Mouse (Mus musculus) limb, embryonic 10.5 days (tissue): ENCODE data around the gene Hormad2. TPM values are rescaled to one million over a fixed set of nuclear protein-coding genes. Genes with fewer than 3 reads are reported as not detected.

Experiments
- DNase-seq: peaks from one replicate; pipeline ENCODE4 v3.0.0-alpha.2; 2017; ENCODE audit warnings: low spot score
- H3K27ac ChIP-seq: fragments of 300-500 bp; sonication (generic); 2 replicates; pipeline ENCODE4 v1.5.1; 2016; ENCODE audit warnings: mild to moderate bottlenecking
- H3K27me3 ChIP-seq: fragments of 300-500 bp; sonication (generic); 2 replicates; pipeline ENCODE4 v1.6.1; 2016; ENCODE audit warnings: low read depth, mild to moderate bottlenecking; ENCODE audit not compliant: poor library complexity, severe bottlenecking
- H3K36me3 ChIP-seq: fragments of 300-500 bp; sonication (generic); 2 replicates; pipeline ENCODE4 v1.6.1; 2016; ENCODE audit warnings: mild to moderate bottlenecking, moderate library complexity
- H3K4me1 ChIP-seq: fragments of 300-500 bp; sonication (generic); 2 replicates; pipeline ENCODE4 v1.6.1; 2016
- H3K4me3 ChIP-seq: fragments of 300-500 bp; sonication (generic); 2 replicates; pipeline ENCODE4 v1.5.1; 2016; ENCODE audit warnings: mild to moderate bottlenecking, moderate library complexity
- H3K9me3 ChIP-seq: fragments of 300-500 bp; sonication (generic); replicated peaks from 2 replicates; pipeline ENCODE4 v1.6.1; 2016; ENCODE audit warnings: mild to moderate bottlenecking
- WGBS: fragments of 180-500 bp; shearing (Covaris S2); methylation state at CpG from one replicate; pipeline ENCODE4 v1.1.7; 2016; 5-methylcytosine and 5-hydroxymethylcytosine counted together
- polyA plus RNA-seq: library from polyadenylated mRNA; unstranded; fragments of >200 nt; fragmentation: Nextera tagmentation; extraction: Ambion mirVana; gene quantifications from 2 replicates; pipeline ENCODE4 v1.2.1, GENCODE M21; 2016

Hormad2 gene
- polyA plus RNA-seq, 1 experiment from 2014 or later, result 0.99 TPM

DNA sequence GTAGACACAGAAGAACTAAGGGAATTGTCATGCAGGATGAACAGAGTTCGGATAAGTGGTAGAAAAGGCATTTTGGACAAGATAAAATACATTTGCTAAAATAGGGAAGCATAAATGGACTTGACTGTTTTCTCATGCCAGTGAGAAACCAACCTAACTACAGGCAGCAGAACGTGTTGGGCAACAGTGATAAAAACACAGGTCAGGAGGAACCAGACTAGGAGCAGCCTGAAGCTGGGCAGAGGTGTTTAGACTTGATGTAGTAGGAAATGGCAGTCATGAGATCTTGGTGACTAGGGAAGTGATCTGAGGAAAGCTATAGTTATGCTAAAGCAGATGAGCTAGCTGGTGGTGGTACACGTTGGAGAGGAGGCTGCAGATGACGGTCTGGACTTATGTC, 61.0 kb downstream of the Hormad2 start:
- H3K4me3 ChIP-seq, result no peak overlapping the region
- DNase-seq, result no peak
- no peaks in the 10 kb centered on the region for H3K4me1 ChIP-seq
- H3K9me3 ChIP-seq, result no peaks in the 10 kb centered on the region
- H3K27me3 ChIP-seq, result no peaks in the 10 kb centered on the region
- H3K27ac ChIP-seq, result no peak overlapping the region
- 82% methylated on average over 4 of the region's 4 CpGs for WGBS
- no peaks in the 10 kb centered on the region for H3K36me3 ChIP-seq

DNA sequence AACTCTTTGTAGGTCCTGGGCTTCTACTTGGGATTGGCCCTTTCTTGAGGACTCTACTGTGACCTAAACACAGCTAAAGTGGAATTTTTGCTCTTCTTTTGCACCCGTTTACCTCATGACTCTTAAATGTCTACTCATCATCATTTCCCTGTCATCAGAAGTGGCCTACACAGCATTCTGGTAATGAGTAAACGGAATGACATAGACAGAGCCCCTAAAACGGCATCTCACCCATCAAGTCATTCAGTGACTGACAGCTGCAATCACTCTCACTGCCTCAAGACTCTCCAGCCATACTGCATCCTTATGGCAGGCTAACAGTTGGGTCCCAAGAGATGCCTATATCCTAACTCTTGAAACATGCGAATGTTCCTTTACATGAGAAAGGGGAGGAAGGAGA, 74.5 kb downstream of the Hormad2 start:
- H3K4me3 ChIP-seq, result no peak overlapping the region
- no peaks in the 10 kb centered on the region for H3K27me3 ChIP-seq
- no peaks in the 10 kb centered on the region for H3K9me3 ChIP-seq
- no peaks in the 10 kb centered on the region for H3K4me1 ChIP-seq
- DNase-seq, result no peak
- WGBS, result 84% methylated on average over 4 of the region's 4 CpGs
- no peak overlapping the region for H3K27ac ChIP-seq
- H3K36me3 ChIP-seq, result no peaks in the 10 kb centered on the region

DNA sequence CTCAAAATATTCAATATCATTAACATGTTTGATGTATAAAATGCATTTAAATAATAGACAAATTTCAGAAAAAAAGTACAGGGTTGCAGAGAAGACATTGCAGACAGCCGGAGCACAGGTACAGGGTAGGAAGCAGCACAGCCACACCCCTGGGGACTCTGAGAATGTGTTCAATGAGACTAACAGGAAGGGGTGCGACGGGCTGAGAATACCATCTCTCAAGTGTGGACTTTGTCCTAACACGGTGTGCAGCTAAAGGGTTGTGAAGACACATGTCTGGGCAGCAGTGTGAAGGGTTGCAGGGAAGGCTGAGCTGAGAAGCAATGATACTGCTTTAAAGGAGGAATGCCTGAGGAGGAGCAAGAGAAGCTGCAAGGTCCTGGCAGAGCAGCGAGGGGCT, 85.5 kb downstream of the Hormad2 start:
- 69% methylated on average over 5 of the region's 5 CpGs for WGBS

DNA sequence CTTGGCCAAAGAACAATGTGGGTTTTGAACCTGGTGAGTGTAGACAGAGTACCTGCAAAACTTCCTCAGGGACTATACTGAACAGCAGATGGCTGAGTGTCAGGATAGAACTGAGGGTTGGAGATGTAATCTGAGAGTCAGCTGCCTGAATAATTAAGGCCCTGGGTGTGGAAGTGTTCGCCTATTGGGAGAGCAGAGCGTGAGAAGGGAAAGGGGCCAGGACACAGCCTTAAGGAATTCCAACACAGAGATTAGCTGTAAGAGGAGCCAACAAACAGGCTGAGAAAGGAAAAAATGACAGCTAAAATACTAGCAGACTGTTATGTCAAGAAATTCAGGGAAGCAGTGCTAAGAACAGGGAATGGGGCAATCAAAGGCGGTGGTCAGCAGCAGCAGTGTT, 88.3 kb downstream of the Hormad2 start:
- Histone ChIP-seq H3K4me1 (no peaks in the 10 kb centered on the region), H3K4me3 (no peak overlapping the region), H3K9me3 (no peaks in the 10 kb centered on the region), H3K27me3 (no peaks in the 10 kb centered on the region), H3K27ac (no peak overlapping the region), H3K36me3 (no peaks in the 10 kb centered on the region)
- DNase-seq, result no peak
- WGBS, result 46% methylated on average over 3 of the region's 3 CpGs

More for the DNA sequence above, 85.5 kb downstream of the Hormad2 start:
- Histone ChIP-seq H3K36me3 (no peaks in the 10 kb centered on the region), H3K27ac (no peak overlapping the region), H3K4me3 (no peak overlapping the region), H3K27me3 (no peaks in the 10 kb centered on the region), H3K4me1 (no peaks in the 10 kb centered on the region), H3K9me3 (no peaks in the 10 kb centered on the region)
- DNase-seq, result no peak

DNA sequence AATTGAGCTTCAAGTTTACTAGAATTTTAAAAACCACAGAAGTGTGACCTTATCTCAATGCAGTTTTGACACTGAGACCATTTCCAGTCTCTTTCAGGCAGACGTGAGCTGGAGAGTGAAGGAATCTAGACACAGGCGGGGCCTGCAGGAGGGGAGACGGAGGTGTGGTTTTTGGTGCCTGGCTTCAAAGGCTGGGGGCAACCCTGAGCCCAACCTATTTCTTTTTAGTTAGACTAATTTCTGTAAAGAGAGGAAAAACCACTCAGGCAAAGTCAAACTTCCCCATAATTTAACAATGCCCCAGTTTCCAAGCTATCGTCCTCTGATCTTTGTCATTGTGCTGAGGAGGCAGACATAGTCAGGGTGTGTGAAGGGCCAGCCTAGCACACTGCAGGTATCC, 97.0 kb downstream of the Hormad2 start:
- no peak for DNase-seq
- 31% methylated on average over 4 of the region's 4 CpGs for WGBS
- Histone ChIP-seq H3K9me3 (no peaks in the 10 kb centered on the region), H3K27ac (no peak overlapping the region), H3K4me1 (peaks cover 16% of the 10 kb centered on the region), H3K27me3 (no peaks in the 10 kb centered on the region), H3K4me3 (no peak overlapping the region), H3K36me3 (no peaks in the 10 kb centered on the region)

DNA sequence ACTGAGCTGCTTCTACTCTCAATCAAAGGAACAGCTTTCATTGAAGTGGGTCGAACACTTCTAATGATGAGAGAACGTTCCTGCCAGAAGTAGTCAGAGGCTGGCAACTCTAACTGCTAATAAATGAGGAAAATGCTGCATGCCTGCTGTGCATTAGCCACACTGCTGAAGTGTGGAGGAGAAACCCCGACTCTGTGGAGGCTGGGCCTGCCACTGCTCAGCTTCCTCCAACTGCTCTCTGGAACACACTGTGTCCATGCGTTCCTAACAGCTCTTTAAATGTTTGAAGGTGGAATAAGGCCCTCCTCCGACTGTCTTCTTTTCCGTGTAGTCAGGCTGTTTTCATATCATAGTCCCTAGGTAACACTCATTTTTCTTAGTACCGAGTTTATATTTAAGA, 98.9 kb downstream of the Hormad2 start:
- WGBS, result 58% methylated on average over 7 of the region's 7 CpGs
- no peak overlapping the region for H3K27ac ChIP-seq

DNA sequence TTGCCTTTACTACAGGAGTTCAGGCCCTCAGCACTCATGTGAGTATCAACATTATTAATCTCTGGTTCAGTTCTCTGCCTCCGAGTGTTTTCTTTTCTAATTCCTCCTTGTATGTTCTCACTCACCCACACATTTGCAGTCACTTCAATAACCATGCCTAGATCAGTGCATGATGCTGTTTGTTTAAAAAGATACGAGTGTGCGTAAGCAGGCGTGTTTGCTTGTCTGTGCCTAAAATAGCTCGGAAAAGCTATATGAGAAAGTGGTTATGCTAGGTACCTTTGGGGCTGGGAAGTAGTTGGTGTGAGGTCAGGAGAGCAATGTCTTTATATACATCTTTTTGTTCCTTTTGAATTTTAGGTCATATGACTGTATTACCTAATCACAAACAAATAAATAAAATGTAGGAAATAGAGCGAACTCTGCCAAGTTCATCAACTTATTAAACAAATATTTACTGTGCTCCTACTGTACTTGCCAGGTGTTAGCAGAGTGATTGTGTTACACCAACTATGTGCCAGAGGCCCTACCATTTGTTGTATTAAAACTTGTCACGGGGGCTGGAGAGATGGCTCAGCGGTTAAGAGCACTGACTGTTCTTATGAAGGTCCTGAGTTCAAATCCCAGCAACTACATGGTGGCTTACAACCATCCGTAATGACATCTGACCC, 100.7 kb downstream of the Hormad2 start:
- Histone ChIP-seq H3K27me3 (no peaks in the 10 kb centered on the region), H3K9me3 (no peaks in the 10 kb centered on the region), H3K27ac (no peak overlapping the region), H3K4me1 (peaks cover 16% of the 10 kb centered on the region), H3K4me3 (no peak overlapping the region), H3K36me3 (no peaks in the 10 kb centered on the region)
- no peak for DNase-seq
- 93% methylated on average over 9 of the region's 9 CpGs for WGBS

More for the DNA sequence above, 98.9 kb downstream of the Hormad2 start:
- no peak for DNase-seq
- Histone ChIP-seq H3K4me1 (peaks cover 16% of the 10 kb centered on the region), H3K27me3 (no peaks in the 10 kb centered on the region), H3K9me3 (no peaks in the 10 kb centered on the region), H3K36me3 (no peaks in the 10 kb centered on the region), H3K4me3 (no peak overlapping the region)

DNA sequence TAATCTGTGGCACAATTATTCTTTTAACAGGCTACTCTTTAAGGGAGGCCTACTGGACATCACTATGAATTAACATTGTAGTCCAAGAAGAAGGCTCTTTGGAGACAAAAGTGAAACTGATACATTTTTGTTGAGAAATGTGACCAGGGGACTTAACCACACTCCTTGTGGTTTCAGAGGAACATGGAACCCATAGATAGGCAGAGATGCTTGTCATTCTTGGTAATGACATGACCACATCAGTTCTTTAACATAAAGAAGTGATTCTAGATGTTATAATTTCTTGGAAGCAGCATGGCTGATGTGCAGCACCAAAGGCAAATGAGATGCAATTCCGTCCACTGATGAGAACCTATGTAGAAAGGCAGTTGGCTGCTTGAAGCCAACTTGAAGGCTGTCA, 101.6 kb downstream of the Hormad2 start:
- WGBS, result 93% methylated on average over 1 of the region's 1 CpGs

DNA sequence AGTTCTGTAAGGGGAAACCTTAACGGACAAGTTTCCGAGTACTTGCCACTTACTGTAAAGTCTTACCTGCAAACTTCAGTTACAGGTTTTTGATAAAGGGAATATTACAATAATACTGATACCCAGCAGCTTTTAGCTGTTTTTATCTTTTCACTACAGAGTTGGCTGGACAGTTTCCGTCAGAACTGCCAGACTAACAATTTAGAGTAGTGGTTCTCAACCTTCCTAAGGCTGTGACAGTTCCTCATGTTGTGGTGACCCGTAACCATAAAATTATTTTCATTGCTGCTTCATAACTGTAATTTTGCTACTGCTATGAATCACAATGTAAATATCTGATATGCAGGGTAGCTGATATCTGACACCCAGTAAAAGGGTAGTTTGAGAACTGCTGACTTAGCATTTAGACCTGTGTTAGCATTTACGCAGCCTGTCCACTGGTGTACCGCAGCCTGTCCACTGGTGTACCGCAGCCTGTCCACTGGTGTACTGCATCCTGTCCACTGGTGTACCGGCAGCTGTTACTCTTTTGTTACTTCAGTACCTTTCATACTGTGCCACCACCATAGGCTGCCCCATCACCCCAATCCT, 104.1 kb downstream of the Hormad2 start:
- WGBS, result 91% methylated on average over 8 of the region's 8 CpGs
- Histone ChIP-seq H3K27me3 (no peaks in the 10 kb centered on the region), H3K27ac (no peak overlapping the region), H3K4me1 (peaks cover 8% of the 10 kb centered on the region), H3K9me3 (no peaks in the 10 kb centered on the region), H3K4me3 (no peak overlapping the region), H3K36me3 (no peaks in the 10 kb centered on the region)
- DNase-seq, result no peak

More for the DNA sequence above, 101.6 kb downstream of the Hormad2 start:
- no peak overlapping the region for H3K4me3 ChIP-seq
- H3K4me1 ChIP-seq, result peaks cover 16% of the 10 kb centered on the region
- no peaks in the 10 kb centered on the region for H3K9me3 ChIP-seq
- H3K36me3 ChIP-seq, result no peaks in the 10 kb centered on the region
- H3K27me3 ChIP-seq, result no peaks in the 10 kb centered on the region
- H3K27ac ChIP-seq, result no peak overlapping the region
- no peak for DNase-seq

DNA sequence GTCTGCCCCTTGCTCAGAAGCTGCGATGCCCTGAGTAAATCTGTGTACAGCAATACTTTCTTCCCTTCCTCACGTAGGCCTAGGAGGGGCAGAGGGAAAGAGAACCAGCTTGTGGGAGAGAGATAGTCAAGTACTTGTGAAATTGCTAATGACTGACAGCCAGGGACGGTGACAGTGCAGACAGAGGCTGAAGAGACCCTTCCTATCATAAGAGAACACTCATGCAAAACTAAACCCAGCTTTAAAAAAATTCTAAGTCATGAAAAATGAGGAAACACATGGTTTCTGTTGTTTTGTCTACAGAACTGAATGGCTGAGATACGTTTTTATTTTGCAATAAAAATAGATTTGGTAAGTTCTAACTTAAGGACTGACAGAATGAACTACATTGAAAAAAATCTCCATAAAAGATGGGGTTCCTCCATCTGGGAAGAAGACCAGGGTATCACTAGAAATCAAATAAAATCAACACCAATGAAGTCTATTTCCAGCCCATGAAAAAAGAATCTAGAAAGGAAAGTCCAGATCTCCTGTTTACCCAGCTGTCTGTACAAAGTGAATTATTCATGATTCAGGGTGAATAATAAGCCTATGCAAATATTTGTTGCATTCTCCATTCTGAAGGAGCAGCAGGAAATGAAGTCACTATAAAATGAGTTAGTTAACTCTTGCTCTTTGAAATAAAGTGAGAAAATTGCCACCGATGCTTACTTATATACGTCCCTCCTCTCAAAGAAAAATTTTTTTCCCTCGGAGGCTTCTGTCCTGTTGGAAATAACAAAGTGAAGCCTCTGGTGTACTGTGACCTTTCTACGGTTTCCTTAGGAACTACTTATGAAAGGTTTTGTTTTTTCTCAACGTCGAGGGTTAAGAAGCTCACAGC, 104.9 kb downstream of the Hormad2 start:
- 74% methylated on average over 10 of the region's 10 CpGs for WGBS
- Histone ChIP-seq H3K27me3 (no peaks in the 10 kb centered on the region), H3K9me3 (no peaks in the 10 kb centered on the region), H3K4me3 (no peak overlapping the region), H3K27ac (no peak overlapping the region), H3K36me3 (no peaks in the 10 kb centered on the region), H3K4me1 (peaks cover 3% of the 10 kb centered on the region; the same call in 1 of the 2 replicates)
- DNase-seq, result no peak

DNA sequence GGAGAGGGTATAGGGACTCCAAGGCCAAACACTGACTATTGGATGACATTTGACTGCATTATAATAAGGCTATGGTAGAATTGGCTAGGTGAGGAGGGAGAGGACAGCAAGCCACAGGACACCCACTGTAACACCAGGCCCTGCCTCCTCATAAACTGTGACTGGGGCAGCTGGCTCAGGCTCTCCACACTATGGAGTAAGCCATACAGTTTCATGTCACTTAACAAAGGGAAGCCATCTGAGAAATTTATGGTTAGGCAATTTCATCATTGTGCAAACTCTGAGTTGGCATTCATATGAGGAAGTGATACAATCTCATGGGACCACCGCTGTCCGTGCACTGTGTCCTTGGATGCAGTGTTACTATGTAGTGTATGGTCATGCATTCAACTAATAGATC, 107.9 kb downstream of the Hormad2 start:
- no peaks in the 10 kb centered on the region for H3K36me3 ChIP-seq
- no peak overlapping the region for H3K27ac ChIP-seq
- no peaks in the 10 kb centered on the region for H3K27me3 ChIP-seq
- H3K4me3 ChIP-seq, result no peak overlapping the region
- 92% methylated on average over 2 of the region's 2 CpGs for WGBS
- H3K4me1 ChIP-seq, result no peaks in the 10 kb centered on the region
- no peak for DNase-seq
- H3K9me3 ChIP-seq, result no peaks in the 10 kb centered on the region

DNA sequence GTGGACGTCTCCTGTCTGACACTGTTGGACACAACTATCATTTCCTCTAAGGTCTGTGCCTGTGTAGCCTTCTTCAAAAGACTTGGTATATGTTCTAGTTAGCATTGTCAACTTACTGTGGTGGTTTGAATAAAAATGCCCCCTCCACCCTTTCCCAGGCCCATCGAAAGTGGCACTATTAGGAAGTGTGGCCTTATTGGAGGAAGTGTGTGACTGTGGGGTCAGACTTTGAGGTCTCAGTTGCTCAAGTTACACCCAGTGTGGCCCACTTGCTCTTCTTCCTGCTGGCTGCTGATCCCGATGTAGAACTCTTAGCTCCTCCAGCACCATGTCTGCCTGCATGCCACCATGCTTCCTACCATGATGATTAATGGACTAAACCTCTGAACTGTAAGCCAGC, 112.7 kb downstream of the Hormad2 start:
- Histone ChIP-seq H3K27me3 (no peaks in the 10 kb centered on the region), H3K36me3 (no peaks in the 10 kb centered on the region), H3K9me3 (no peaks in the 10 kb centered on the region), H3K4me3 (no peak overlapping the region), H3K27ac (no peak overlapping the region), H3K4me1 (no peaks in the 10 kb centered on the region)
- WGBS, result 82% methylated on average over 3 of the region's 3 CpGs
- DNase-seq, result no peak

DNA sequence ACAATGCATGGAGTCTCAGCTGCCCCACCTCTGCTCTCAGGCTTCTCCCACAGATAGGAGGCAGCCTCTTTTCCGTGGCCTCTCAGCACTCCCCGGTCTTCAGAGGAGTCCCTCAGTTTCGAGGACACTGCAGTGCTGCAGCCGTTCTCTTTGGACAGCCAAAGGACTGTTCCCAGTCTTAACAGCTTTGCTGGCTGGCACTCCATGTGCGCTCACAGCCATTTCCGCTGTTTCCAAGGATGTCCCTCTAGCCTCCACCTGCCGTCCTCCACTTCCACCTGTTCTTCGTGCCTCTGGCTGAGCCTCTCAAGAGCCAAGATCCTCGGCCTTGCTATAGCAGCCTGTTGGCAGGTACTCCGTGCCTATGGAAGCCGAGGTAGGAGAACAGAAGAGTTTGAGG, 117.4 kb downstream of the Hormad2 start:
- Histone ChIP-seq H3K4me3 (no peak overlapping the region), H3K4me1 (peaks cover 8% of the 10 kb centered on the region), H3K9me3 (no peaks in the 10 kb centered on the region), H3K27me3 (no peaks in the 10 kb centered on the region), H3K36me3 (no peaks in the 10 kb centered on the region), H3K27ac (no peak overlapping the region)
- 70% methylated on average over 11 of the region's 11 CpGs for WGBS
- DNase-seq, result no peak
